8 mouse cellular contexts compared by ENCODE assay signal in the genomic region with DNA sequence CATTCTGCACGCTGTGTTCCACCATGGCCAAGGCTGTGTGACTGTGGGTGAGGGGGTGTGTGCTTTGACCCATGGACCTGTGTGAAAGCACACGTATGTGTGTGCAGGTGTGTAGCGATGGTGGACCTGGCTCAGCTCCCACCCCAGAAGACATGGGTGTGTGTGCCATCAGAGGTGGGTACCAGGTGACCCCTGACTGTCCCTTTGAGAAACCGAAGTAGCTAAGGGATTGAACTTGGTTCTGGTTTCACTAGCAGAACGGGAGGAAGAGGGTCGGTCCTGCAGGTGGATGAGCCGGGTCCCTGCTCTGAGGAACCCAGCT. TPM values are rescaled to one million over a fixed set of nuclear protein-coding genes. Genes with fewer than 3 reads are reported as not detected.
DNase-seq lines count a peak whose midpoint lies in the region; ATAC-seq and TF ChIP-seq lines count a peak whose summit lies in the region.

No protein-coding gene starts in this region.

- peak overlapping the region; percentile 91 for H3K9ac ChIP-seq in kidney, embryonic 15.5 days
- peak overlapping the region; percentile 90 for H3K9ac ChIP-seq in embryonic facial prominence, embryonic 12.5 days
- peak overlapping the region; percentile 92 for H3K9ac ChIP-seq in hindbrain, postnatal 0 days (replicated peaks; ENCODE audit: low read length)
- H3K9ac ChIP-seq in midbrain, embryonic 16.5 days (ENCODE audit: low read depth, low read length): peak overlapping the region; percentile 100

- no peak for TF ChIP-seq CTCF in hindbrain, postnatal 0 days (IDR thresholded peaks at IDR 0.05; ENCODE audit: low read depth)

- peak overlapping the region; percentile 88 for H3K4me3 ChIP-seq in kidney, embryonic 15.5 days (replicated peaks)
- H3K4me3 ChIP-seq in embryonic facial prominence, embryonic 12.5 days: peak overlapping the region; percentile 94
- peak overlapping the region; percentile 88 for H3K4me3 ChIP-seq in hindbrain, postnatal 0 days (ENCODE audit: low read length)
- peak overlapping the region; percentile 95 for H3K4me3 ChIP-seq in midbrain, embryonic 16.5 days (ENCODE audit: low read depth, low read length)

- WGBS in kidney, embryonic 15.5 days: 37% methylated on average over 7 of the region's 7 CpGs
- 36% methylated on average over 7 of the region's 7 CpGs for WGBS in embryonic facial prominence, embryonic 12.5 days
- WGBS in hindbrain, postnatal 0 days: 31% methylated on average over 7 of the region's 7 CpGs
- 42% methylated on average over 7 of the region's 7 CpGs for whole genome bisulfite sequencing in midbrain, embryonic 16.5 days

- H3K36me3 ChIP-seq in kidney, embryonic 15.5 days: no peaks in the 10 kb centered on the region
- no peaks in the 10 kb centered on the region for H3K36me3 ChIP-seq in embryonic facial prominence, embryonic 12.5 days
- no peaks in the 10 kb centered on the region for H3K36me3 ChIP-seq in hindbrain, postnatal 0 days (ENCODE audit: insufficient read depth, low read length)
- H3K36me3 ChIP-seq in midbrain, embryonic 16.5 days (ENCODE audit: control insufficient read depth, insufficient read depth, low read length): no peaks in the 10 kb centered on the region

- peak overlapping the region; percentile 99 for H3K4me2 ChIP-seq in kidney, embryonic 15.5 days
- H3K4me2 ChIP-seq in embryonic facial prominence, embryonic 12.5 days (replicated peaks): peak overlapping the region; percentile 95
- H3K4me2 ChIP-seq in hindbrain, postnatal 0 days (ENCODE audit: low read depth, low read length): peak overlapping the region; percentile 92
- H3K4me2 ChIP-seq in midbrain, embryonic 16.5 days (ENCODE audit: low read length): peak overlapping the region; percentile 92

- DNase-seq in kidney, postnatal 4 days: no peak
- no peak for DNase-seq in hindbrain, postnatal 0 days (ENCODE audit: low spot score)
- no peak for DNase-seq in frontal cortex, postnatal 36 days (ENCODE audit: low spot score in 2 of 2)
- no peak for DNase-seq in adipocyte (ENCODE audit: low spot score)
- no peak for DNase-seq in layer of hippocampus, adult 11-12 months (ENCODE audit: low spot score)

- no peaks in the 10 kb centered on the region for H3K9me3 ChIP-seq in kidney, embryonic 15.5 days (replicated peaks)
- H3K9me3 ChIP-seq in embryonic facial prominence, embryonic 12.5 days: no peaks in the 10 kb centered on the region
- no peaks in the 10 kb centered on the region for H3K9me3 ChIP-seq in hindbrain, postnatal 0 days (ENCODE audit: low read length)
- H3K9me3 ChIP-seq in midbrain, embryonic 16.5 days (replicated peaks; ENCODE audit: control insufficient read depth, low read length, poor library complexity, severe bottlenecking): no peaks in the 10 kb centered on the region

- peak; percentile 28; the same call in 1 of the 2 replicates for ATAC-seq in kidney, embryonic 15.5 days (replicated peaks; ENCODE audit: low FRiP score)
- no peak; the same call in 1 of the 2 replicates for ATAC-seq in embryonic facial prominence, embryonic 12.5 days (ENCODE audit: insufficient number of reproducible peaks, insufficient read depth, low FRiP score, low TSS enrichment)
- ATAC-seq in hindbrain, postnatal 0 days: no peak; the same call in 1 of the 2 replicates
- no peak; the same call in 1 of the 2 replicates for ATAC-seq in midbrain, embryonic 16.5 days

- peaks cover 25% of the 10 kb centered on the region for H3K27me3 ChIP-seq in kidney, embryonic 15.5 days
- no peaks in the 10 kb centered on the region for H3K27me3 ChIP-seq in embryonic facial prominence, embryonic 12.5 days
- H3K27me3 ChIP-seq in hindbrain, postnatal 0 days (ENCODE audit: insufficient read depth, low read length): no peaks in the 10 kb centered on the region
- H3K27me3 ChIP-seq in midbrain, embryonic 16.5 days (ENCODE audit: control insufficient read depth, insufficient read depth, low read depth, low read length): no peaks in the 10 kb centered on the region

- no peak overlapping the region for H3K27ac ChIP-seq in kidney, embryonic 15.5 days
- H3K27ac ChIP-seq in embryonic facial prominence, embryonic 12.5 days: peak overlapping the region; percentile 69; the same call in 1 of the 2 replicates
- H3K27ac ChIP-seq in hindbrain, postnatal 0 days: peak overlapping the region; percentile 83
- peak overlapping the region; percentile 88 for H3K27ac ChIP-seq in midbrain, embryonic 16.5 days (ENCODE audit: low read length)

- peaks cover 44% of the 10 kb centered on the region for H3K4me1 ChIP-seq in kidney, embryonic 15.5 days
- peaks cover 42% of the 10 kb centered on the region for H3K4me1 ChIP-seq in embryonic facial prominence, embryonic 12.5 days
- peaks cover 34% of the 10 kb centered on the region for H3K4me1 ChIP-seq in hindbrain, postnatal 0 days (ENCODE audit: insufficient read depth, low read length)
- H3K4me1 ChIP-seq in midbrain, embryonic 16.5 days (ENCODE audit: control insufficient read depth, insufficient read depth, low read length): peaks cover 49% of the 10 kb centered on the region

RNA-seq across cellular contexts. Expression of a gene that starts 0.8 kb away (rescaled TPM):
- 22.3 and 26.5 TPM in 2 replicates for polyA plus RNA-seq in kidney, embryonic 15.5 days (2015; fragmentation: Nextera tagmentation; extraction: Ambion mirVana)
- polyA plus RNA-seq in embryonic facial prominence, embryonic 12.5 days (2016; fragmentation: Nextera tagmentation; extraction: Ambion mirVana): 39.9 and 41.1 TPM in 2 replicates
- total RNA-seq in hindbrain, postnatal 0 days (2014; rRNA removed): 587 and 649 TPM in 2 replicates
- 150 and 180 TPM in 2 replicates for polyA plus RNA-seq in hindbrain, postnatal 0 days (2015; fragmentation: Nextera tagmentation; extraction: Ambion mirVana)
- 188 and 205 TPM in 2 replicates for polyA plus RNA-seq in midbrain, embryonic 16.5 days (2015; fragmentation: Nextera tagmentation; extraction: Ambion mirVana)
